22 mouse cellular contexts compared by ENCODE assay signal in the genomic region with DNA sequence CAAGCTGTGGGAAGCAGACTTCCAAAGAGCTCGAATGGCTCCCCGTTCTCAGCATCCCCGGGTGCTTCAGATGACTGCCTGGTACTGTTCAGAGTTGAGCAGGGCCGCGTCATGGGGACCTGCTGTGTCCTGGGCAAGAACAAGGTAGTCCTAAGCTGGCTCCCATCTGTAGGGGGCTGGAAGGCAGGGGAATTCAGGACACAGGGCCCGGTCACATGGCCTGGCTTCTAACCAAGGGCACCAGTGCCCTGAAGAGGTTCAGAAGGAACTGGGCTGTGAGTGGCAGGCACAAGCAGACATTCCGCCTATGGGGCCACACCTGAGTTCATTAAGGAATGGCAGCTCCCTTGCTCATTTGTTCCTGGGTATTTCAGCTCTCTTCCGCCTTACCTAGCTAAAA. TPM values are rescaled to one million over a fixed set of nuclear protein-coding genes. Genes with fewer than 3 reads are reported as not detected.
DNase-seq lines count a peak whose midpoint lies in the region; ATAC-seq and TF ChIP-seq lines count a peak whose summit lies in the region.
"Had no signal": no experiment of that assay in that cellular context is flagged by ENCODE, and none has a peak within 500 bp of the region (broad histone marks: within the 10 kb centered on the region; RNA-seq: fewer than 3 reads in every experiment).

No protein-coding gene starts in this region.

- WGBS in hindbrain, embryonic 13.5 days = 41% methylated on average over 8 of the region's 8 CpGs
- WGBS in hindbrain, embryonic 16.5 days = 42% methylated on average over 8 of the region's 8 CpGs

- H3K36me3 ChIP-seq in hindbrain, embryonic 13.5 days = no peaks in the 10 kb centered on the region
- H3K36me3 ChIP-seq in hindbrain, embryonic 16.5 days (ENCODE audit: control insufficient read depth, insufficient read depth, low read length) = no peaks in the 10 kb centered on the region
- H3K36me3 ChIP-seq in E14TG2a.4 (ENCODE audit: insufficient read depth, low read length) = no peaks in the 10 kb centered on the region
- H3K36me3 ChIP-seq: embryonic facial prominence, embryonic 12.5 days; heart, embryonic 15.5 days had no signal

- ATAC-seq in hindbrain, embryonic 13.5 days (ENCODE audit: low FRiP score) = no peak
- no peak for ATAC-seq in hindbrain, embryonic 16.5 days
- ATAC-seq: forebrain, embryonic 13.5 days had no signal

- no peak overlapping the region; the same call in 1 of the 2 replicates for H3K27ac ChIP-seq in hindbrain, embryonic 13.5 days
- H3K27ac ChIP-seq in hindbrain, embryonic 16.5 days (ENCODE audit: low read depth, low read length) = no peak overlapping the region
- H3K27ac ChIP-seq: embryonic facial prominence, embryonic 12.5 days; forebrain, embryonic 13.5 days; heart, adult 2 months; heart, embryonic 15.5 days had no signal

- 0 out of 2 replicates have a peak overlapping the region, but pooled peaks have one; percentile 29 for H3K9ac ChIP-seq in hindbrain, embryonic 13.5 days
- H3K9ac ChIP-seq in hindbrain, embryonic 16.5 days (ENCODE audit: low read depth, low read length) = no peak overlapping the region
- H3K9ac ChIP-seq: embryonic facial prominence, embryonic 12.5 days; forebrain, embryonic 13.5 days; heart, embryonic 15.5 days had no signal

- no peak overlapping the region for H3K4me2 ChIP-seq in hindbrain, embryonic 13.5 days
- no peak overlapping the region for H3K4me2 ChIP-seq in hindbrain, embryonic 16.5 days (ENCODE audit: low read length)
- H3K4me2 ChIP-seq: embryonic facial prominence, embryonic 12.5 days; forebrain, embryonic 13.5 days; heart, embryonic 15.5 days; liver, embryonic 11.5 days had no signal

- DNase-seq in cerebellum, adult 18-20 months = peak; percentile 78 to 84
- DNase-seq in cerebellum, postnatal 25 days = peak; percentile 77 to 82
- DNase-seq in gastrocnemius, postnatal 14 days = no peak
- no peak for DNase-seq in testis, postnatal 14 days (ENCODE audit: low spot score)
- DNase-seq: adrenal gland, postnatal 25 days; gastrocnemius, postnatal 25 days; heart, adult 2 months; heart, postnatal 4 days; kidney, postnatal 36 days; lung, adult 18-20 months; right cerebral cortex, postnatal 4 days; thymus, postnatal 14 days had no signal

- intact Hi-C loops in gastrocnemius, postnatal 14 days (cut with DNase I; ENCODE audit: low total_unique reads) = no loop called here

- no peak overlapping the region for H3K4me3 ChIP-seq in hindbrain, embryonic 13.5 days
- H3K4me3 ChIP-seq in hindbrain, embryonic 16.5 days (ENCODE audit: low read length) = no peak overlapping the region
- H3K4me3 ChIP-seq in E14TG2a.4 (replicated peaks; ENCODE audit: low read length) = peak overlapping the region; percentile 35; the same call in 1 of the 2 replicates
- H3K4me3 ChIP-seq: embryonic facial prominence, embryonic 12.5 days; erythroblast, embryonic 14.5 days; forebrain, embryonic 13.5 days; heart, adult 2 months; heart, embryonic 15.5 days had no signal

- peaks cover 33% of the 10 kb centered on the region for H3K4me1 ChIP-seq in hindbrain, embryonic 13.5 days (replicated peaks)
- H3K4me1 ChIP-seq in hindbrain, embryonic 16.5 days (ENCODE audit: control insufficient read depth, insufficient read depth, low read depth, low read length) = peaks cover 14% of the 10 kb centered on the region
- peaks cover 28% of the 10 kb centered on the region for H3K4me1 ChIP-seq in E14TG2a.4 (replicated peaks; ENCODE audit: low read depth, low read length)
- H3K4me1 ChIP-seq: embryonic facial prominence, embryonic 12.5 days; heart, embryonic 15.5 days had no signal

- H3K27me3 ChIP-seq in hindbrain, embryonic 13.5 days = no peaks in the 10 kb centered on the region
- no peaks in the 10 kb centered on the region for H3K27me3 ChIP-seq in hindbrain, embryonic 16.5 days (replicated peaks; ENCODE audit: control insufficient read depth, insufficient read depth, low read length)
- H3K27me3 ChIP-seq in E14TG2a.4 (ENCODE audit: insufficient read depth, low read length) = peaks cover 23% of the 10 kb centered on the region
- H3K27me3 ChIP-seq: embryonic facial prominence, embryonic 12.5 days; forebrain, embryonic 13.5 days had no signal

- no peaks in the 10 kb centered on the region for H3K9me3 ChIP-seq in hindbrain, embryonic 13.5 days
- no peaks in the 10 kb centered on the region for H3K9me3 ChIP-seq in hindbrain, embryonic 16.5 days (ENCODE audit: control insufficient read depth, low read length)
- no peaks in the 10 kb centered on the region for H3K9me3 ChIP-seq in E14TG2a.4 (ENCODE audit: low read length)
- H3K9me3 ChIP-seq: embryonic facial prominence, embryonic 12.5 days; forebrain, embryonic 13.5 days; heart, embryonic 15.5 days had no signal

- no peak for TF ChIP-seq CTCF in E14TG2a.4 (conservative IDR thresholded peaks at IDR 0.05; ENCODE audit: low read length)

RNA-seq across cellular contexts. Expression of gene Cacng2, which starts 37.7 kb away (rescaled TPM):
- polyA plus RNA-seq in hindbrain, embryonic 13.5 days (2015; fragmentation: Nextera tagmentation; extraction: Ambion mirVana) = 10.5 and 10.7 TPM in 2 replicates
- 15.7 TPM in 2 replicates for polyA plus RNA-seq in hindbrain, embryonic 16.5 days (2015; fragmentation: Nextera tagmentation; extraction: Ambion mirVana)
- total RNA-seq in gastrocnemius, postnatal 14 days (2021) = not detected
- total RNA-seq: gastrocnemius, postnatal 25 days; heart, adult 2 months; heart, postnatal 4 days had no signal
- polyA plus RNA-seq: erythroblast, embryonic 14.5 days; heart, adult 2 months; heart, embryonic 15.5 days; kidney, embryonic 14.5 days; limb, embryonic 11.5 days; liver, embryonic 11.5 days had no signal

Comparison
In these comparisons a context has a peak if more than half of its experiments do, and no peak if none do; other contexts are left out.
1. DNase-seq: peak in cerebellum, adult 18-20 months (2 of 2) and cerebellum, postnatal 25 days (2 of 2); none in gastrocnemius, postnatal 14 days (single experiment) and testis, postnatal 14 days (single experiment).